Comparison of ENCODE assay signal across 8 mouse cellular contexts in genomic region chr10:25359959-25360811, GRCm38 (mm10). TPM values are rescaled to one million over a fixed set of nuclear protein-coding genes. Genes with fewer than 3 reads are reported as not detected.
DNase-seq lines count a peak whose midpoint lies in the region; ATAC-seq lines count a peak whose summit lies in the region.

No protein-coding gene starts in this region.

- peak overlapping the region; percentile 67 for H3K9ac ChIP-seq in forebrain, embryonic 15.5 days (replicated peaks)
- H3K9ac ChIP-seq in hindbrain, embryonic 15.5 days: peak overlapping the region; percentile 77
- H3K9ac ChIP-seq in liver, embryonic 12.5 days: peak overlapping the region; percentile 92

- no peaks in the 10 kb centered on the region for H3K9me3 ChIP-seq in forebrain, embryonic 15.5 days
- H3K9me3 ChIP-seq in hindbrain, embryonic 15.5 days: no peaks in the 10 kb centered on the region
- H3K9me3 ChIP-seq in liver, embryonic 12.5 days (replicated peaks): no peaks in the 10 kb centered on the region

- H3K4me3 ChIP-seq in forebrain, embryonic 15.5 days: peak overlapping the region; percentile 94
- H3K4me3 ChIP-seq in hindbrain, embryonic 15.5 days: peak overlapping the region; percentile 91
- H3K4me3 ChIP-seq in liver, embryonic 12.5 days: peak overlapping the region; percentile 81

- peak overlapping the region; percentile 43 for H3K27ac ChIP-seq in forebrain, embryonic 15.5 days (replicated peaks)
- H3K27ac ChIP-seq in hindbrain, embryonic 15.5 days (replicated peaks): peak overlapping the region; percentile 79
- H3K27ac ChIP-seq in liver, embryonic 12.5 days: peak overlapping the region; percentile 79

- peak; percentile 80; the same call in 1 of the 2 replicates for ATAC-seq in forebrain, embryonic 15.5 days (replicated peaks)
- ATAC-seq in hindbrain, embryonic 15.5 days (ENCODE audit: low FRiP score, low read depth): peak; percentile 81
- ATAC-seq in liver, embryonic 12.5 days: no peak; the same call in 1 of the 2 replicates

- DNase-seq in layer of hippocampus, postnatal 10 days (ENCODE audit: low spot score in 2 of 2): peak; percentile 35 to 38
- DNase-seq in layer of hippocampus, adult 9-11 months: no peak
- peak; percentile 22 to 49 for DNase-seq in adrenal gland, postnatal 36 days
- peak; percentile 52 for DNase-seq in naive thymus-derived CD4-positive, alpha-beta T cell, adult 2 months (ENCODE audit: low read depth)
- DNase-seq in thymus, postnatal 14 days: peak; percentile 44

- no peaks in the 10 kb centered on the region for H3K36me3 ChIP-seq in forebrain, embryonic 15.5 days
- no peaks in the 10 kb centered on the region for H3K36me3 ChIP-seq in hindbrain, embryonic 15.5 days
- no peaks in the 10 kb centered on the region for H3K36me3 ChIP-seq in liver, embryonic 12.5 days

- under 1% methylated on average over 58 of the region's 84 CpGs for WGBS in forebrain, embryonic 15.5 days
- WGBS in hindbrain, embryonic 15.5 days: under 1% methylated on average over 51 of the region's 84 CpGs
- WGBS in liver, embryonic 12.5 days (ENCODE audit: insufficient replicate concordance): under 1% methylated on average over 51 of the region's 84 CpGs

- H3K4me1 ChIP-seq in forebrain, embryonic 15.5 days: peaks cover 8% of the 10 kb centered on the region
- peaks cover 10% of the 10 kb centered on the region for H3K4me1 ChIP-seq in hindbrain, embryonic 15.5 days (replicated peaks)
- peaks cover 30% of the 10 kb centered on the region for H3K4me1 ChIP-seq in liver, embryonic 12.5 days

- H3K27me3 ChIP-seq in forebrain, embryonic 15.5 days: no peaks in the 10 kb centered on the region
- no peaks in the 10 kb centered on the region for H3K27me3 ChIP-seq in hindbrain, embryonic 15.5 days
- no peaks in the 10 kb centered on the region; the same call in 1 of the 2 replicates for H3K27me3 ChIP-seq in liver, embryonic 12.5 days (replicated peaks)

- peak overlapping the region; percentile 86 for H3K4me2 ChIP-seq in forebrain, embryonic 15.5 days (replicated peaks)
- H3K4me2 ChIP-seq in hindbrain, embryonic 15.5 days: peak overlapping the region; percentile 87
- peak overlapping the region; percentile 95 for H3K4me2 ChIP-seq in liver, embryonic 12.5 days

RNA-seq across cellular contexts. Expression of gene Epb41l2, which starts 0.6 kb away (rescaled TPM):
- 100 to 1,000 TPM; 145 to 153 TPM for total RNA-seq in layer of hippocampus, postnatal 10 days (2021)
- total RNA-seq in adrenal gland, postnatal 36 days (2021): 10 to 100 TPM; 61.3 to 71.6 TPM
- polyA plus RNA-seq in forebrain, embryonic 15.5 days (2015; fragmentation: Nextera tagmentation; extraction: Ambion mirVana): 20.7 and 21.8 TPM in 2 replicates
- polyA plus RNA-seq in hindbrain, embryonic 15.5 days (2015; fragmentation: Nextera tagmentation; extraction: Ambion mirVana): 27.4 and 30.5 TPM in 2 replicates
- polyA plus RNA-seq in liver, embryonic 12.5 days (2016; fragmentation: Nextera tagmentation; extraction: Ambion mirVana): 16.2 and 19.0 TPM in 2 replicates

RNA-seq across cellular contexts. Expression of gene Akap7, which starts 52.5 kb away (rescaled TPM):
- total RNA-seq in layer of hippocampus, postnatal 10 days (2021): 10 to 100 TPM; 70.6 to 73.8 TPM
- 10 to 100 TPM; 54.9 to 72.6 TPM for total RNA-seq in adrenal gland, postnatal 36 days (2021)
- 24.5 and 28.3 TPM in 2 replicates for polyA plus RNA-seq in forebrain, embryonic 15.5 days (2015; fragmentation: Nextera tagmentation; extraction: Ambion mirVana)
- polyA plus RNA-seq in hindbrain, embryonic 15.5 days (2015; fragmentation: Nextera tagmentation; extraction: Ambion mirVana): 51.6 and 57.7 TPM in 2 replicates
- 23.2 and 25.7 TPM in 2 replicates for polyA plus RNA-seq in liver, embryonic 12.5 days (2016; fragmentation: Nextera tagmentation; extraction: Ambion mirVana)
